Mouse (Mus musculus) liver, embryonic 12.5 days (tissue): Measurements from ENCODE around the gene Gucd1. TPM values are rescaled to one million over a fixed set of nuclear protein-coding genes. Genes with fewer than 3 reads are reported as not detected.

ENCODE experiments used
- ATAC-seq: fragments of 200-750 bp; cut with Nextera tagmentation; 2 replicates; pipeline ENCODE4 v1.8.0; 2017; ENCODE audit warnings: moderate number of reproducible peaks, mild to moderate bottlenecking, moderate library complexity
- H3K27ac ChIP-seq: fragments of 300-500 bp; sonication (generic); 2 replicates; pipeline ENCODE4 v1.5.1; 2016; ENCODE audit warnings: mild to moderate bottlenecking
- H3K27me3 ChIP-seq: fragments of 300-500 bp; sonication (generic); replicated peaks from 2 replicates; pipeline ENCODE4 v1.6.1; 2016; ENCODE audit warnings: mild to moderate bottlenecking, moderate library complexity
- H3K36me3 ChIP-seq: fragments of 300-500 bp; sonication (generic); 2 replicates; pipeline ENCODE4 v1.6.1; 2016; ENCODE audit warnings: mild to moderate bottlenecking, moderate library complexity
- H3K4me1 ChIP-seq: fragments of 300-500 bp; sonication (generic); 2 replicates; pipeline ENCODE4 v1.6.1; 2016
- H3K4me2 ChIP-seq: fragments of 300-500 bp; sonication (generic); 2 replicates; pipeline ENCODE4 v1.6.1; 2016; ENCODE audit warnings: mild to moderate bottlenecking, moderate library complexity
- H3K4me3 ChIP-seq: fragments of 300-500 bp; sonication (generic); 2 replicates; pipeline ENCODE4 v1.5.1; 2016; ENCODE audit warnings: mild to moderate bottlenecking, moderate library complexity
- H3K9ac ChIP-seq: fragments of 300-500 bp; sonication (generic); 2 replicates; pipeline ENCODE4 v1.6.1; 2016; ENCODE audit warnings: mild to moderate bottlenecking, moderate library complexity
- H3K9me3 ChIP-seq: fragments of 300-500 bp; sonication (generic); replicated peaks from 2 replicates; pipeline ENCODE4 v1.6.1; 2016; ENCODE audit warnings: mild to moderate bottlenecking, moderate library complexity
- WGBS: fragments of 180-500 bp; shearing (Covaris S2); methylation state at CpG from one replicate; pipeline ENCODE4 v1.1.7; 2016; ENCODE audit not compliant: insufficient replicate concordance; 5-methylcytosine and 5-hydroxymethylcytosine counted together
- polyA plus RNA-seq: library from polyadenylated mRNA; unstranded; fragments of >200 nt; fragmentation: Nextera tagmentation; extraction: Ambion mirVana; gene quantifications from 2 replicates; pipeline ENCODE4 v1.2.1, GENCODE M21; 2016

Gucd1 gene
- polyA plus RNA-seq, 1 experiment from 2014 or later, result 50.5 TPM

DNA sequence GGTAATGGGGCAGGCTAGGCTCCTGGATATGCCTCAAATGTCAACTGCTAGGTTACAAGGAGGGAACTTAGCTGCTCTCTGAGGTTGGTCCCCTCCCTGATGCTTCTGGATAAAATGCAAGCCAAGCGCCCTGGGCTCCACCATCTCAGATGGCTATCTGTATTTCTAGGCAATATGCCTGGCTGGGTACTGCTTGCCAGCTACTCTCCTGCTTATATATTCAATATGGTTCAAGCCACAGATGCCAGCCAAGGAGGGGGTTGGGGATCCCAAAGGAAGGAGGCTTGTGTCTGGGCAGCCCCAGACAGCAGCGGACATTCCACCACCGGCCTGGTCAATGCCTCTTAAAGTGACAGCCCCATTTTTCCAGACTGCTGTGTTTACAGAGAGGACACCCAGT is 40.7 kb upstream of the Gucd1 start:
- no peak overlapping the region for H3K9ac ChIP-seq
- H3K27me3 ChIP-seq, result peaks cover 74% of the 10 kb centered on the region
- H3K36me3 ChIP-seq, result no peaks in the 10 kb centered on the region
- H3K4me2 ChIP-seq, result no peak overlapping the region
- no peaks in the 10 kb centered on the region for H3K9me3 ChIP-seq
- ATAC-seq, result no peak
- peaks cover 12% of the 10 kb centered on the region for H3K4me1 ChIP-seq
- H3K4me3 ChIP-seq, result no peak overlapping the region
- WGBS, result 26% methylated on average over 3 of the region's 3 CpGs
- no peak overlapping the region for H3K27ac ChIP-seq

DNA sequence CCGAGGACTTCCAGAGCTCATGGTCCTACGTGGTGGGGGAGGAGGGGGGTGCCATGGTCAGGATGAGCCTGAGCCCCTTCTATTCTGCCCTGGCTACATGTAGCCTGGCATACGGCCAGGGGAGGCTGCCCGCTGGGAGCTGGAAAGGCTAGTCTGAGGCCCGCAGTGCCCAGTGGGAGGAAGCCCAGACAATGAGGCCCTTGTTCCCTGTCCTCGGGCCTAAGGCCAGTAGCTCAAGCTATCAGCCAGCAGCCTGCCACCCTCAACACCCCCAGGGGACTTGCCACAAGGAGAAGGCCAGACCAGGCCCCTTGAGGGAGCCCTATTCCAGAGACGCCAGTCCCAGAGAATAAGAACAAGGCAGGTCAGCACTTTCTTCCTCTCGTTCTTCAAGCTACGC is 38.3 kb upstream of the Gucd1 start:
- ATAC-seq, result no peak
- 71% methylated on average over 9 of the region's 9 CpGs for WGBS
- Histone ChIP-seq H3K9me3 (no peaks in the 10 kb centered on the region), H3K4me3 (no peak overlapping the region), H3K27me3 (peaks cover 52% of the 10 kb centered on the region), H3K27ac (no peak overlapping the region), H3K4me2 (no peak overlapping the region), H3K4me1 (peaks cover 16% of the 10 kb centered on the region), H3K36me3 (no peaks in the 10 kb centered on the region), H3K9ac (no peak overlapping the region)

DNA sequence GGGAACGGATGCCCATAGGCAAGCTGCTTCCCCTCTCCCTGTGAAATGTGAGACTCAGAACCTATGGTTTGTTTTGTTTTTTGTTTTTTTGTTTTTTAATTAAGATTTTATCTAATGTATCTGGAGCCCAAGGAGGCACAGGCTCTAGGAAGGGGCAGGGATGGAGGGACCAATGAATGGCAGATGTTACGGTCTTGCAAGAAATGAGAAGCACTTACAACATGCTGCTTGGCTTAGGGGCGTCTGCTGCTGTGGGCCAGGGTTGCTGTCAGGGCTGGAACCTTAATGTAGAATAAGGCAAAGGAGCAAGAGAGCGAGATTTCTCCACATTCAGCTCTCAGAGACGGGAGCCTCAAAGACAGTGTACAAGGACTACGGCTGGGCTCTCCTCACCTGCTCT is 37.8 kb upstream of the Gucd1 start:
- Histone ChIP-seq H3K27me3 (peaks cover 47% of the 10 kb centered on the region), H3K9me3 (no peaks in the 10 kb centered on the region), H3K36me3 (no peaks in the 10 kb centered on the region), H3K4me2 (no peak overlapping the region), H3K4me1 (peaks cover 19% of the 10 kb centered on the region), H3K27ac (no peak overlapping the region), H3K9ac (no peak overlapping the region), H3K4me3 (no peak overlapping the region)
- no peak for ATAC-seq
- WGBS, result 76% methylated on average over 6 of the region's 6 CpGs

DNA sequence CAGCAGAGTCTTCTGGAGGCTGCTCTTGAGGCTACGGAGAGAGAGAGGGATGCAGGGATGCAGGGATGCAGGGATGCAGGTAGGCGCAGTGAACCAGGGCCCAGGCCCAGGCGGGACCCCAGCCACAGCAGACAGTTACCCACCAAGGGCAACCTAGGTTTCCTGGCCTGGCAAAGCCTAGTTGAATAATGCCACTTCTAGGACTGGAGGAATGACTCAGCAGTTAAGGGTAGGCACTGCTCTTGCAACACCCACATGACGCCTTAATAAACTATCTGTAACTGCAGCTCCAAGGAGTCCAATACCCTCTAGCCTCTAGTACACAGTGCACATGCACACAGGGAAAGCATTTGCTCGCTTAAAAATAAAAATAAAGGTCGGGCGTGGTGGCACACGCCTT is 36.3 kb upstream of the Gucd1 start:
- WGBS, result 67% methylated on average over 8 of the region's 8 CpGs
- ATAC-seq, result 0 out of 2 replicates have a peak, but pooled peaks have one; percentile 50
- H3K4me1 ChIP-seq, result peaks cover 12% of the 10 kb centered on the region

DNA sequence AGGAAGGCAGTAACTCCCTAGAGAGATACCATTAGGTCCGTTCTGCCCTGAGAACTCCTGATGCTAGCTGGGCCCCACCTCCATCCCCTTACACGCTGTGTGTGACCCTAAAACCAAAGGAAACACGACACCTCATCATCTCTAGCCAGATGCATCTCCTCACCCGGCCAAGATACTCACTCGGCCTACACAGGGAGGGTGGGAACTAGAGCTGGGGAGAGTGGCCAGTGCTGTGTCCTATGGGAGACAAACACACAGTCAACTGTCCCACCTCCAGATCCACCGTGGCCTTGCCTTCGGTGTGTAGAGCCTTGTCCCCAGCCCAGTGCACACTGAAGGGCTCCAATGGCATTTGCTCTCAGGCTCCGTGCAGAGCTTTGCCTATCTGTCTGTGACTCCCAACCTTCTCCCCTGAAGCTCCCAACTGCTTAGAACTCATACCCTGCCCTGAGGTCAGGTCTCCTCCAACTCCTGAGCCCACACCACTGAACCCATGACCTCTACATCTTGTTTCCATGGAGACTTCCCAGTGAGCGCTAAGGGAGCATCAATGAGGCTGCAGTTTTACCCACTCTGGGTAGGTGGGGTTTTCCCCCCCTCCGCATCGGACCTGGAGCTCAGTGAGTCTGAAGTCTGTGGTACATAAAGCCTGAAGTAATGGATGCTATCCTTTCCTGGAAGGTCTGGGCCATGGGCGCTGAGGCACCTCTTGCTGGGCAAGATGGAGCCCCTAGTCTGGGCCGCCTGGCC is 35.1 kb upstream of the Gucd1 start:
- Histone ChIP-seq H3K27ac (no peak overlapping the region), H3K4me1 (peaks cover 12% of the 10 kb centered on the region), H3K4me2 (no peak overlapping the region), H3K4me3 (no peak overlapping the region), H3K9ac (no peak overlapping the region), H3K27me3 (peaks cover 21% of the 10 kb centered on the region), H3K36me3 (no peaks in the 10 kb centered on the region), H3K9me3 (no peaks in the 10 kb centered on the region)
- WGBS, result 64% methylated on average over 13 of the region's 13 CpGs
- no peak for ATAC-seq

More for the DNA sequence above, 36.3 kb upstream of the Gucd1 start:
- Histone ChIP-seq H3K27ac (no peak overlapping the region), H3K4me3 (no peak overlapping the region), H3K9ac (no peak overlapping the region), H3K9me3 (no peaks in the 10 kb centered on the region), H3K4me2 (no peak overlapping the region), H3K36me3 (no peaks in the 10 kb centered on the region), H3K27me3 (peaks cover 33% of the 10 kb centered on the region)

DNA sequence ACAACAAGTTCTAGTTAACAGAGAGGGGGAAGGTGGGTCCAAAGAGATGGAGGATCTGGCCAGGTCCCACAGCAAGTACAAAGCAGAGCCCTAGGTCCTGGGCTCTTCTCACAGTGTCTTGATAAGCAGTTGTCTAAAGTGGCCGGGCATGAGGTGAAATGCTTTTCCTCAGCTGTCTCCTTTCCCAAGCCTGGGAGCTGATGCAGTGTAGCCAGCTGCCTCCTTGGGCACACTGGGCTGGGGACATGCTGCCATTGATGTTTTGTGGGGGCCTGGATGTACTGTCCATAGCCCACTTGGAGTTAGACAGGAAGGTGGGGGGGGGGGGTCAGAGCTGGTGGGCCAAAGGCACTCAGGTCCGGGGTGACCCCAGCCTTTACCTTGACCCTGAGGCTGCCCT is 34.3 kb upstream of the Gucd1 start:
- no peak for ATAC-seq
- peaks cover 12% of the 10 kb centered on the region for H3K4me1 ChIP-seq
- no peak overlapping the region for H3K4me2 ChIP-seq
- no peak overlapping the region for H3K4me3 ChIP-seq
- H3K27me3 ChIP-seq, result peaks cover 13% of the 10 kb centered on the region; the same call in 1 of the 2 replicates
- no peak overlapping the region for H3K9ac ChIP-seq
- 56% methylated on average over 2 of the region's 2 CpGs for WGBS
- H3K27ac ChIP-seq, result no peak overlapping the region
- H3K36me3 ChIP-seq, result no peaks in the 10 kb centered on the region
- no peaks in the 10 kb centered on the region for H3K9me3 ChIP-seq

DNA sequence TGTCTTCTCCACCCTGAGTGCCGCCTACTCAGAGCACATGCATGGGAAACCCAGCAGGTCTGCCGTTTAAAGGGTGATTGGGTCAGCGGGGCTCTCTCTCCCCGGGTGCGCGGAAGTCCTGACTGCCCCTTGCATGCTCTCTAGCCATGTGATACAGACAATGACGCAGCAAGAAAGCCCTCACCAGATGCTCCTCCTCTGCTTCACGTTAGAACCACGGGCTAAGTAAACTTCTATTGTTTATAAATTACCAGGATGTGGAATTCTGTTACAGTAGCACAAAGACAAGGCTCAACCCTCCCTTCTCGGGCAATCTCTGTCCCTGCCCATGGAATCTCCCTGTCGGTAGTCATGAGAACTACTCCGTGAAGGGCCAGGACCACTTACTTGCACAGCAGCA is 33.4 kb upstream of the Gucd1 start:
- Histone ChIP-seq H3K36me3 (no peaks in the 10 kb centered on the region), H3K27me3 (peaks cover 4% of the 10 kb centered on the region; the same call in 1 of the 2 replicates), H3K27ac (no peak overlapping the region), H3K4me2 (0 out of 2 replicates have a peak overlapping the region, but pooled peaks have one; percentile 4), H3K9ac (no peak overlapping the region), H3K4me1 (peaks cover 12% of the 10 kb centered on the region), H3K9me3 (no peaks in the 10 kb centered on the region), H3K4me3 (no peak overlapping the region)
- ATAC-seq, result no peak
- 19% methylated on average over 12 of the region's 12 CpGs for WGBS

DNA sequence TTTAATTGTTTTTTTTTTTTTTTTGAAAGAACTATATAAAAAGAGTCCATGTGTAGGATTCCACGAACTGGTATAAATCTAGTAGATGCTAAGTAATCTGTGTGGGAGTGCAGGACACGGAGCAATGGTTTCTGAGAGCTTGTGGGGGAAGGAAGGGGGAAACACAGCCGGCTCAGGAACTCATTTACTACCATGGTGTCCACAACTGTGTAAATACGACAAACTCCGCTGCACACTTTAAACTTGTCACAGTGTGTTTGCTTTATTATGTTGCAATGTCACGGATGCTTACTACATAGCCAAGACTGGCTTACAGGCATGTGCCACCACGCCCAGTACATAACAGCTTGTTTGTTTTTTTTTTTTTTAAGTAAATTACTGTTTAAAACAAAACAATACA is 32.1 kb upstream of the Gucd1 start:
- Histone ChIP-seq H3K27ac (no peak overlapping the region), H3K4me3 (no peak overlapping the region), H3K4me1 (peaks cover 12% of the 10 kb centered on the region), H3K9ac (no peak overlapping the region), H3K4me2 (no peak overlapping the region), H3K9me3 (no peaks in the 10 kb centered on the region), H3K27me3 (no peaks in the 10 kb centered on the region; the same call in 1 of the 2 replicates), H3K36me3 (no peaks in the 10 kb centered on the region)
- WGBS, result 55% methylated on average over 7 of the region's 7 CpGs
- ATAC-seq, result peak; percentile 15; the same call in 1 of the 2 replicates

DNA sequence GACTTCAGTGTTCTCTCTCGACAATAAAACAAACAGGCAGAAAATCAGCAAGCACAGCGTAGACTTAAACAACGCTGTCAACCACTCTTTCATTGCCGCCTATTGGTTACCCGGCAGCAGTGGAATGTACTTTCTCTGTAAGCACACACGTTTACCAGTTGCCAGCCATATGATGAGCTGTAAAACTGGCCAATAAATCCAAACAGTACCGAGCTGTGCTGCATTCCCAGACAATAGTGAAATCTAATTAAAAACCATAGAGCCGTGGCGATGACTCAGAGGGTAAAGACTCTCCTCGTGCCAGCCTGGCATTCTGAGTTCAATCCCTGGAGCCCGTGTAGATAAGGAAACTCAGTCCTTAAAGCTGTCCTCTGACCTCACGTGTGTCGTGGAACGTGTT is 30.7 kb upstream of the Gucd1 start:
- H3K36me3 ChIP-seq, result no peaks in the 10 kb centered on the region

DNA sequence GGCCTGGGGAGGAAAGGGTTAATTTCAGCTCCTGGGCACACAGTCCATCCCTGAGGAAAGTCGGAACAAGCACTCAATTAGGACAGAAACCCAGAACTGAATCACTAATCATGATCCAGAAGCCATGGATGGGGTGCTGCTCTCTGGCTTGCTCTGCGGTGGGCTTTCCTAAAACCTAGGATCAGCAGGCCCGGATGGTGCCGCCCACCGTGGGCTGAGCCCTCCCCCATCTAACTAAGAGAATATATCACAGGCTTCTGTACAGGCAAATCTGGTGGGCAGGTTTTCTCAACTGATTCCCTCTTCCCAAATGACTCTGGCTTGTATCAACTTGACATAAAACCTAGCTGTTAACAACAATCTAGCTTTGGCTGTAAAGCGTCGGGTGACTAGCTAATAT is 30.1 kb upstream of the Gucd1 start:
- H3K36me3 ChIP-seq, result no peaks in the 10 kb centered on the region
- no peak overlapping the region for H3K4me3 ChIP-seq
- ATAC-seq, result no peak
- H3K9me3 ChIP-seq, result no peaks in the 10 kb centered on the region
- 0 out of 2 replicates have a peak, but pooled peaks cover 7% of the 10 kb centered on the region for H3K4me1 ChIP-seq
- 71% methylated on average over 7 of the region's 7 CpGs for WGBS
- no peak overlapping the region for H3K4me2 ChIP-seq
- no peaks in the 10 kb centered on the region; the same call in 1 of the 2 replicates for H3K27me3 ChIP-seq
- H3K9ac ChIP-seq, result no peak overlapping the region
- H3K27ac ChIP-seq, result no peak overlapping the region

More for the DNA sequence above, 30.7 kb upstream of the Gucd1 start:
- ATAC-seq, result no peak
- Histone ChIP-seq H3K9ac (no peak overlapping the region), H3K9me3 (no peaks in the 10 kb centered on the region), H3K4me3 (no peak overlapping the region), H3K4me2 (no peak overlapping the region), H3K4me1 (0 out of 2 replicates have a peak, but pooled peaks cover 7% of the 10 kb centered on the region), H3K27ac (no peak overlapping the region), H3K27me3 (no peaks in the 10 kb centered on the region; the same call in 1 of the 2 replicates)
- 67% methylated on average over 14 of the region's 14 CpGs for WGBS

DNA sequence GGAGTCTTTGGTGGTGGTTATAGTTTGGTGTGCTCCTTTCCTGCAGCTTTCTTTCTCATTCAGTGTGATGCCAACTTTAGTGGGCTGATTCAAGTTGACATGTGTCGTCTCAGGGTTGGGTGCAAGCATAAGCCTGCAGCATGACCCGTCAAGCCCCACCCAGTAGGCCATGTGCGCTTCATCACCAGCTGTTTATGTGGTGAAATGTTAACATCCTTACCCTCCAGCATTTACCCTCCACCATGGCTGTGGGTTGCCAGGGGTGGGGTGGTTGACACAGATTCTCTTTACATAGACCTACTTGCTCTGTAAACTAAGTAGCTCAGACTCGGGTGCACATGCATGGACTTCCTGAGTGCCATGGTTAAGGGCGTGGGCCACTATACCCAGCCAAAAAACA is 18.4 kb upstream of the Gucd1 start:
- Histone ChIP-seq H3K27me3 (no peaks in the 10 kb centered on the region), H3K27ac (no peak overlapping the region), H3K9me3 (no peaks in the 10 kb centered on the region), H3K9ac (no peak overlapping the region), H3K4me3 (no peak overlapping the region), H3K36me3 (peaks cover 54% of the 10 kb centered on the region), H3K4me2 (no peak overlapping the region), H3K4me1 (no peaks in the 10 kb centered on the region)
- 0 out of 2 replicates have a peak, but pooled peaks have one; percentile 15 for ATAC-seq
- 80% methylated on average over 5 of the region's 5 CpGs for whole genome bisulfite sequencing

DNA sequence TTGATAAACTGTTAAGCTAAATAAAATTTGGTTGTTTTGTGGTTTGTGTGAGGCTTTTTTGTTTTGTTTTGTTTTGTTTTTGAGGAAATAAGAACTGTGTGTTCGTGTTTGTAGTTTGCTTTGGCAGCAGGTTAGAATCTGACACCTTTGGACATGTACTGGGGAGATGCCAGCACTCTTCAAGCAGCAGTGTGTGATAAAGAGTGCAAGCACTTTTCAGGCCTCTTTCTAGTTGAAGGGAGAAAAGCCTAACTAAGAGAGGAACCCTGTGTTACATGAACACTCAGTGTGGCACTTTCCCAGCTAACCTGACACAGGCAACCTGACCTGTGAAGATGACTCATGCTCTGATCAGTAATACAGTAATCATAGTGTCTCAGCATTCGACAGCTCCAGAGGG is 17.7 kb upstream of the Gucd1 start:
- ATAC-seq, result no peak
- 0 out of 2 replicates have a peak, but pooled peaks cover 1% of the 10 kb centered on the region for H3K4me1 ChIP-seq
- H3K27me3 ChIP-seq, result no peaks in the 10 kb centered on the region
- H3K27ac ChIP-seq, result no peak overlapping the region
- H3K4me2 ChIP-seq, result no peak overlapping the region
- H3K9me3 ChIP-seq, result no peaks in the 10 kb centered on the region
- peaks cover 61% of the 10 kb centered on the region for H3K36me3 ChIP-seq
- 86% methylated on average over 2 of the region's 2 CpGs for WGBS
- H3K9ac ChIP-seq, result no peak overlapping the region
- H3K4me3 ChIP-seq, result no peak overlapping the region
